20 mouse cellular contexts compared by ENCODE assay signal in the genomic region with DNA sequence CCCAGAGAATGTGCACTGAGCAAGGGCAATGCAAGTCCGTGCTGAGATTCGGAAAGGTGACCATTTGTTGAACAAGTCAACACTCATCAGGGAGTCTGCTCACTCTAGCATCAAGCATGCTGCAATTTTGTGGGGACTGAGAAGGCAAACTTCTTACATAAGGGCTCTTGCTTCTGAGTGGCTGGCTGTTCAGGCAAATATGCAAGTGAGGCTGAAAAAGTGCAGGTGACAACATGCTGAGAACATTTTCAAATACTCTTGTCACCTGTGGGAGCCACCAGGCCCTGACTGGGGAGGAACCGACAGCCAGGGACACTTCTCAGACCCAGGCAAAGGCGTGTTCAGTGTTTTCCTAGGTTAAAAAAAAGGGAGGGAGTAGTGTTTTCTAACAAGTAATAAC. TPM values are rescaled to one million over a fixed set of nuclear protein-coding genes. Genes with fewer than 3 reads are reported as not detected.
DNase-seq lines count a peak whose midpoint lies in the region; ATAC-seq and TF ChIP-seq lines count a peak whose summit lies in the region.
"Had no signal": no experiment of that assay in that cellular context is flagged by ENCODE, and none has a peak within 500 bp of the region (broad histone marks: within the 10 kb centered on the region; RNA-seq: fewer than 3 reads in every experiment).

No protein-coding gene starts in this region.

- 0 out of 2 replicates have a peak, but pooled peaks cover 4% of the 10 kb centered on the region for H3K4me1 ChIP-seq in lung, embryonic 14.5 days (ENCODE audit: insufficient read depth)
- peaks cover 16% of the 10 kb centered on the region for H3K4me1 ChIP-seq in thymus, adult 2 months (replicated peaks; ENCODE audit: control insufficient read depth, insufficient read depth, low read length)
- H3K4me1 ChIP-seq: embryonic facial prominence, embryonic 13.5 days; forebrain, embryonic 13.5 days had no signal

- no peak for TF ChIP-seq POLR2A in thymus, adult 2 months (IDR thresholded peaks at IDR 0.05; ENCODE audit: control insufficient read depth, extremely low read depth, insufficient read depth, low read length, poor library complexity)

- H3K4me3 ChIP-seq in lung, embryonic 14.5 days (ENCODE audit: low read depth, low read length), result no peak overlapping the region
- no peak overlapping the region for H3K4me3 ChIP-seq in thymus, adult 2 months (ENCODE audit: control insufficient read depth, insufficient read depth, low read length)
- H3K4me3 ChIP-seq: embryonic facial prominence, embryonic 13.5 days; forebrain, embryonic 13.5 days; heart, embryonic 13.5 days had no signal

- WGBS in lung, embryonic 14.5 days, result 54% methylated on average over 4 of the region's 4 CpGs
- 95% methylated on average over 4 of the region's 4 CpGs for WGBS in thymus, adult 2 months

- no peaks in the 10 kb centered on the region for H3K9me3 ChIP-seq in lung, embryonic 14.5 days (ENCODE audit: low read depth, low read length)
- H3K9me3 ChIP-seq: embryonic facial prominence, embryonic 13.5 days; forebrain, embryonic 13.5 days; heart, embryonic 13.5 days had no signal

- no peak overlapping the region for H3K9ac ChIP-seq in lung, embryonic 14.5 days
- H3K9ac ChIP-seq: embryonic facial prominence, embryonic 13.5 days; forebrain, embryonic 13.5 days; forebrain, postnatal 0 days; heart, embryonic 13.5 days had no signal

- H3K36me3 ChIP-seq in lung, embryonic 14.5 days (ENCODE audit: insufficient read depth), result no peaks in the 10 kb centered on the region
- H3K36me3 ChIP-seq in thymus, adult 2 months (ENCODE audit: control insufficient read depth, insufficient read depth, low read length), result no peaks in the 10 kb centered on the region
- H3K36me3 ChIP-seq: embryonic facial prominence, embryonic 13.5 days; heart, embryonic 13.5 days had no signal

- ATAC-seq in lung, embryonic 14.5 days (ENCODE audit: insufficient read depth), result peak; percentile 38; the same call in 1 of the 2 replicates
- ATAC-seq: activated CD4-positive, CD25-positive, alpha-beta regulatory T cell, adult 4 months; forebrain, embryonic 13.5 days; forebrain, postnatal 0 days; hindbrain, embryonic 16.5 days; Patski had no signal

- no peaks in the 10 kb centered on the region for H3K27me3 ChIP-seq in lung, embryonic 14.5 days (ENCODE audit: insufficient read depth, low read length)
- H3K27me3 ChIP-seq in thymus, adult 2 months (ENCODE audit: control insufficient read depth, insufficient read depth, low read length), result no peaks in the 10 kb centered on the region
- H3K27me3 ChIP-seq: CH12.LX; embryonic facial prominence, embryonic 13.5 days; forebrain, embryonic 13.5 days; heart, embryonic 13.5 days; Patski had no signal

- TF ChIP-seq CTCF in lung, embryonic 14.5 days (IDR thresholded peaks at IDR 0.05; ENCODE audit: low read depth), result no peak
- TF ChIP-seq CTCF in thymus, adult 2 months (IDR thresholded peaks at IDR 0.05; ENCODE audit: borderline replicate concordance, control insufficient read depth, extremely low read depth, insufficient read depth, low read length, poor library complexity), result no peak

- no peak overlapping the region for H3K4me2 ChIP-seq in lung, embryonic 14.5 days
- H3K4me2 ChIP-seq: embryonic facial prominence, embryonic 13.5 days; forebrain, embryonic 13.5 days; heart, embryonic 13.5 days had no signal

- peak; percentile 80 to 84 for DNase-seq in lung, adult 18-20 months
- DNase-seq in lung, embryonic 14.5 days, result peak; percentile 26
- DNase-seq in lung, postnatal 10 days, result peak; percentile 48
- peak; percentile 51 to 69 for DNase-seq in lung, postnatal 4 days
- no peak for DNase-seq in thymus, adult 2 months
- no peak for DNase-seq in layer of hippocampus, adult 8-10 months (ENCODE audit: low spot score in 2 of 2)
- DNase-seq: adrenal gland, postnatal 14 days; cerebellum, adult 2 months; cerebellum, postnatal 14 days; forebrain, postnatal 0 days; gastrocnemius, postnatal 36 days; heart, adult 11 months; heart, postnatal 36 days had no signal

- no peak overlapping the region for H3K27ac ChIP-seq in lung, embryonic 14.5 days (ENCODE audit: low read depth)
- H3K27ac ChIP-seq in thymus, adult 2 months (ENCODE audit: control insufficient read depth, insufficient read depth, low read length), result no peak overlapping the region
- H3K27ac ChIP-seq: embryonic facial prominence, embryonic 13.5 days; forebrain, embryonic 13.5 days; heart, embryonic 13.5 days had no signal

RNA-seq across cellular contexts. Expression of a gene that starts 18.4 kb away (rescaled TPM):
- polyA plus RNA-seq in lung, embryonic 14.5 days (2014; fragmentation: Nextera tagmentation; extraction: Ambion mirVana), result 4.2 and 4.7 TPM in 2 replicates
- 86.0 and 94.3 TPM in 2 replicates for polyA plus RNA-seq in thymus, adult 2 months (2012; rRNA removed)
- 10 to 100 TPM; 47.2 to 64.9 (median 57.2) TPM for total RNA-seq in layer of hippocampus, adult 8-10 months (2022)

Comparison
In these comparisons a context has a peak if more than half of its experiments do, and no peak if none do; other contexts are left out.
1. DNase-seq: peak in lung, adult 18-20 months (2 of 2), lung, embryonic 14.5 days (single experiment), lung, postnatal 10 days (single experiment) and lung, postnatal 4 days (2 of 2); none in thymus, adult 2 months (single experiment) and layer of hippocampus, adult 8-10 months (0 of 2).
2. RNA of a gene that starts 18.4 kb away (polyA plus RNA-seq): 86.0 to 94.3 TPM in thymus, adult 2 months; 4.2 to 4.7 TPM in lung, embryonic 14.5 days; every median in the first group is over 10 times any median in the second.